Mouse (Mus musculus): ENCODE results near the gene Trim68. TPM values are rescaled to one million over a fixed set of nuclear protein-coding genes. Genes with fewer than 3 reads are reported as not detected.
"Not testable (repeated sequence)": the region's sequence is repeated elsewhere in the genome, so short reads cannot be mapped to it uniquely, and the experiment has no call there.

Trim68 gene
- polyA plus RNA-seq, 1 experiment = 1.0 TPM

DNA sequence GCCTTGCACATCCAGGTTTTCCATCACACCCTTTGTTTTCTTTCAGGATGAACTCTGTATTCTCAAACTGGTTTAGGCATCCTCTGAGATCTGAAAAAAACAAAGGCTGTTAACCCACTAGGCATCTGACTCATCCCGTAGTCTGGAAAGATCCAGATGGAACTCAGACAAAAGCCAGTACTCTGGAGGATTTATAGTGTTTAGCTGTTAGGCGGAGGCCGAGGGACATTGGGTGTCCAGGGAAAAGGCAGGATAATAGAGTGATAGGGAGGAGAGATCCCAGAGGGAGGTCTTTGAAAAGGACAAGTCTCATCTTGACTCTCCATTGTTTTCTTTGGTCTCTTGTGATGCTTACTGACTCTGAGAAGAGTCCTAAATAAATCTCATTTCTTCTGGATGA lies 22.5 kb downstream of the Trim68 start, which contains the start of gene Olfr556:
Gene Olfr556, plus strand, starts transcription at position 301 of the 400 bp plus-strand sequence.
- Histone ChIP-seq H3K27me3 (replicated peaks) (no peaks in the 10 kb centered on the region), H3K4me1 (no peaks in the 10 kb centered on the region), H3K9me3 (no peaks in the 10 kb centered on the region), H3K4me3 (replicated peaks) (no peak within 1 kb of the TSS), H3K36me3 (replicated peaks; ENCODE audit: low read length) (no peaks in the 10 kb centered on the region)
- TF ChIP-seq GATA1 (IDR thresholded peaks at IDR 0.05; ENCODE audit: borderline replicate concordance, low read length) = no peak
- TF ChIP-seq FLI1 (IDR thresholded peaks at IDR 0.05; ENCODE audit: low read length) = no peak

DNA sequence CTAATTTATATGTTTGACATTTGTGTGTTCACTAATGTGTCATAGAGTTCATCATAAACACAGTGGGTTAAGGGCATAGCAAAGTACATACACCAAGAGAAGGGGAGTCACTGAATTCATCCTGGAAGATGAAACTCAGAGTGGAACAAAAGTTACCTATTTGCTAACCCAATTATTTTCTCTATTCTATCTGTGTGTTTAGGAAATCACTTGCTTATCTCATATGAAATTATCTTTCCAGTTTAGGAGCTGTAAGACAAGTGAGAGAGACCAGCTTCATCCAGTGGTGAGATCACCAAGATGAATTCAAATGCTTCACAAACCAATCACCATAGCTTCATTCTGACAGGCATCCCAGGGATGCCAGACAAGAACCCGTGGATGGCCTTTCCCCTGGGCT lies 28.6 kb downstream of the Trim68 start, which contains the start of gene Olfr555:
Gene Olfr555, plus strand, starts transcription at position 301 of the 400 bp plus-strand sequence.
- H3K4me1 ChIP-seq = no peaks in the 10 kb centered on the region
- no peak within 1 kb of the TSS for H3K4me3 ChIP-seq (replicated peaks)
- H3K36me3 ChIP-seq (replicated peaks; ENCODE audit: low read length) = no peaks in the 10 kb centered on the region
- TF ChIP-seq GATA1 (IDR thresholded peaks at IDR 0.05; ENCODE audit: borderline replicate concordance, low read length) (no peak), FLI1 (IDR thresholded peaks at IDR 0.05; ENCODE audit: low read length) (no peak)
- peaks cover 1% of the 10 kb centered on the region for H3K27me3 ChIP-seq (replicated peaks)
- no peaks in the 10 kb centered on the region for H3K9me3 ChIP-seq

DNA sequence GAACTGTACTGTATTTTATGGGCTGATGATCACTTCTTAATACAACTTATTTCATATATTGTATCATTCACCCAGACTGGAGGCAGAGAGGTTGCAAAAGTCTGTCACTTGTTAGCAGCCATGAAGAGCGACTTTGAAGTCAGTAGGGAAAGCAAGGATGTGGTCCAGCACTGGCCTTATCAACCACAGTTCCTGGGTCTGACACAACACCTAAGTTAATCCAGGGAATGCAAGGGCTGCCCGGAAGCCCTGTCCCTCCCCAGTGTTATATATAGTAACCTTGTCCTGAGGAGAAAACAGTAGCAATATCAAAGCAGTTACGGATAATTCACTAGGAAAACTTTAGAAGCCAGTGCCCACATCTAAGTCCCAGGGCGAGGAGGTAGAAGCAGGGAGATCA lies 42.2 kb downstream of the Trim68 start:
- not testable (repeated sequence) for H3K27me3 ChIP-seq (replicated peaks); H3K4me3 ChIP-seq (replicated peaks)

DNA sequence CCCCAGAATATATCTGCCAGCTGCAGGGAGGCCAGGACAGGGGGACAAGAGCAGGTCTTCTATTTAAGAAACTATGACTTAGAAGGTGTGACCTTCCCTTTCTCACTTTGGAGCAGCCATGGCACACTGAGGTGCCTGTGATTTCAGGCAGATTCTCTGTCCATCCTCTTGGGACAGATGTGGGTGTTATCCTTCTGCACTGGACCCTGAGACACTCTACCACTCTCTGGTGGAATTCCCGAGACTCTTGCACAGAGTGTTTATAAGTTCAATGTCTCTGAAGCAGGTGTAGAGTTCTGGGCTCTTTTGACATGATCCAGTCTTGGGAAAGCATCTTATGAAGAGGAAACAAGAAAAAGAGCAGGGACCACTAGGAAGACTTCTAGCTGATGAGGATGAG lies 49.0 kb downstream of the Trim68 start, which contains the start of gene Olfr554:
Gene Olfr554, plus strand, starts transcription at position 301 of the 400 bp plus-strand sequence.
- H3K36me3 ChIP-seq (replicated peaks; ENCODE audit: low read length) = no peaks in the 10 kb centered on the region
- peaks cover 9% of the 10 kb centered on the region for H3K4me1 ChIP-seq
- no peaks in the 10 kb centered on the region for H3K9me3 ChIP-seq
- no peaks in the 10 kb centered on the region for H3K27me3 ChIP-seq (replicated peaks)
- no peak for TF ChIP-seq FLI1 (IDR thresholded peaks at IDR 0.05; ENCODE audit: low read length)
- no peak for TF ChIP-seq GATA1 (IDR thresholded peaks at IDR 0.05; ENCODE audit: borderline replicate concordance, low read length)
- no peak within 1 kb of the TSS for H3K4me3 ChIP-seq (replicated peaks)

More for the DNA sequence above, 42.2 kb downstream of the Trim68 start:
- H3K4me1 ChIP-seq; H3K36me3 ChIP-seq (replicated peaks; ENCODE audit: low read length); H3K9me3 ChIP-seq: not testable (repeated sequence)

DNA sequence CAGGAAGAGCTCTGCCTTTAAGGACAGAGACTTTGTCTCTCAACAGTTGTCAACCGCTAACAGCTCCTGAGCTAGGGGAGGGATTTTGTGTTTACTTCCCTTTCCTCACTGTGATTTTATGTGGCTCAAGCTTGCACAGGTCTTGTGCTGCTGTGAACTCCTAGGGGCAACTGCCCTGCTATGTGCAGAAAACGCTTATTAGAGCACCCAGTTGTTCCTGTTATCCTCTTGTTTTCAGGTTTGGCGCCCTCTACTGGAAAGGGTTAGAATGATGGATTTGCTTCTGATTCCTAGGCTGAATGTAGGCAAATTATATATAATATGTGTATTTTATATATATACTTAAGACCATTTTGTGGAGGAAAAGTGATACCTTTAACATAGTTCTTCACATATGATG lies 50.5 kb downstream of the Trim68 start:
- H3K4me3 ChIP-seq (replicated peaks) = no peak overlapping the region
- H3K36me3 ChIP-seq (replicated peaks; ENCODE audit: low read length) = no peaks in the 10 kb centered on the region
- H3K27me3 ChIP-seq (replicated peaks) = no peaks in the 10 kb centered on the region
- no peaks in the 10 kb centered on the region for H3K9me3 ChIP-seq
- peaks cover 9% of the 10 kb centered on the region for H3K4me1 ChIP-seq
- TF ChIP-seq GATA1 (IDR thresholded peaks at IDR 0.05; ENCODE audit: borderline replicate concordance, low read length) = no peak

Other genes starting within 250 kb of the Trim68 start
- gene Rrm1, start 245.6 kb downstream of the Trim68 start, polyA plus RNA-seq (2012; ENCODE audit: insufficient read depth, low replicate concordance) = 13.8 and 46.6 TPM in 2 replicates
- not detected in 2 replicates for gene Olfr543, start 205.6 kb downstream of the Trim68 start, polyA plus RNA-seq (2012; ENCODE audit: insufficient read depth, low replicate concordance)
- gene Olfr544, start 199.0 kb downstream of the Trim68 start, polyA plus RNA-seq (2012; ENCODE audit: insufficient read depth, low replicate concordance) = not detected in 2 replicates
- gene Olfr545, start 187.8 kb downstream of the Trim68 start, polyA plus RNA-seq (2012; ENCODE audit: insufficient read depth, low replicate concordance) = not detected in 2 replicates
- gene Olfr547, start 152.6 kb downstream of the Trim68 start, polyA plus RNA-seq (2012; ENCODE audit: insufficient read depth, low replicate concordance) = not detected in 2 replicates
- gene Olfr548-ps1, start 146.4 kb downstream of the Trim68 start, polyA plus RNA-seq (2012; ENCODE audit: insufficient read depth, low replicate concordance) = not detected in 2 replicates
- not detected in 2 replicates for gene Olfr549, start 137.5 kb downstream of the Trim68 start, polyA plus RNA-seq (2012; ENCODE audit: insufficient read depth, low replicate concordance)
- 0.60 and 3.0 TPM in 2 replicates for gene Trim21, start 121.8 kb downstream of the Trim68 start, polyA plus RNA-seq (2012; ENCODE audit: insufficient read depth, low replicate concordance)
- gene Olfr550, start 115.9 kb downstream of the Trim68 start, polyA plus RNA-seq (2012; ENCODE audit: insufficient read depth, low replicate concordance) = not detected in 2 replicates
- not detected in 2 replicates for gene Olfr551, start 95.4 kb downstream of the Trim68 start, polyA plus RNA-seq (2012; ENCODE audit: insufficient read depth, low replicate concordance)
- gene Olfr552, start 89.6 kb downstream of the Trim68 start, polyA plus RNA-seq (2012; ENCODE audit: insufficient read depth, low replicate concordance) = 0.06 and 3.2 TPM in 2 replicates
- gene Olfr553, start 69.1 kb downstream of the Trim68 start, polyA plus RNA-seq (2012; ENCODE audit: insufficient read depth, low replicate concordance) = not detected in 2 replicates
- not detected in 2 replicates for gene Olfr554, start 48.9 kb downstream of the Trim68 start, polyA plus RNA-seq (2012; ENCODE audit: insufficient read depth, low replicate concordance)
- gene Olfr555, start 28.5 kb downstream of the Trim68 start, polyA plus RNA-seq (2012; ENCODE audit: insufficient read depth, low replicate concordance) = not detected in 2 replicates
- not detected in 2 replicates for gene Olfr556, start 22.4 kb downstream of the Trim68 start, polyA plus RNA-seq (2012; ENCODE audit: insufficient read depth, low replicate concordance)
- gene Olfr557, start 8.6 kb upstream of the Trim68 start, polyA plus RNA-seq (2012; ENCODE audit: insufficient read depth, low replicate concordance) = not detected in 2 replicates
- not detected in 2 replicates for gene Olfr558, start 14.9 kb upstream of the Trim68 start, polyA plus RNA-seq (2012; ENCODE audit: insufficient read depth, low replicate concordance)
- not detected in 2 replicates for gene Olfr33, start 31.7 kb upstream of the Trim68 start, polyA plus RNA-seq (2012; ENCODE audit: insufficient read depth, low replicate concordance)
- gene Olfr559, start 40.2 kb upstream of the Trim68 start, polyA plus RNA-seq (2012; ENCODE audit: insufficient read depth, low replicate concordance) = not detected in 2 replicates
- 0.17 TPM in 1 of 2 replicates, not detected in the other for gene Olfr560, start 72.0 kb upstream of the Trim68 start, polyA plus RNA-seq (2012; ENCODE audit: insufficient read depth, low replicate concordance)
- not detected in 2 replicates for gene Olfr78, start 72.1 kb upstream of the Trim68 start, polyA plus RNA-seq (2012; ENCODE audit: insufficient read depth, low replicate concordance)
- not detected in 2 replicates for gene Olfr561, start 83.9 kb upstream of the Trim68 start, polyA plus RNA-seq (2012; ENCODE audit: insufficient read depth, low replicate concordance)
- not detected in 2 replicates for gene Olfr564, start 116.2 kb upstream of the Trim68 start, polyA plus RNA-seq (2012; ENCODE audit: insufficient read depth, low replicate concordance)
- not detected in 2 replicates for gene Olfr566, start 171.4 kb upstream of the Trim68 start, polyA plus RNA-seq (2012; ENCODE audit: insufficient read depth, low replicate concordance)
- gene Olfr568, start 189.8 kb upstream of the Trim68 start, polyA plus RNA-seq (2012; ENCODE audit: insufficient read depth, low replicate concordance) = not detected in 2 replicates
- not detected in 2 replicates for gene Olfr569, start 203.6 kb upstream of the Trim68 start, polyA plus RNA-seq (2012; ENCODE audit: insufficient read depth, low replicate concordance)
- gene Olfr570, start 207.2 kb upstream of the Trim68 start, polyA plus RNA-seq (2012; ENCODE audit: insufficient read depth, low replicate concordance) = not detected in 2 replicates
- gene Olfr571, start 230.2 kb upstream of the Trim68 start, polyA plus RNA-seq (2012; ENCODE audit: insufficient read depth, low replicate concordance) = not detected in 2 replicates
- gene Olfr572, start 237.1 kb upstream of the Trim68 start, polyA plus RNA-seq (2012; ENCODE audit: insufficient read depth, low replicate concordance) = not detected in 2 replicates

Data from megakaryocyte, embryonic 14.5 days (primary cell).